ENCODE assay signal across 30 mouse cellular contexts in genomic region chr9:106641346-106641745, GRCm38 (mm10). TPM values are rescaled to one million over a fixed set of nuclear protein-coding genes. Genes with fewer than 3 reads are reported as not detected.
DNase-seq lines count a peak whose midpoint lies in the region; ATAC-seq and TF ChIP-seq lines count a peak whose summit lies in the region.
"Had no signal": no experiment of that assay in that cellular context is flagged by ENCODE, and none has a peak within 500 bp of the region (broad histone marks: within the 10 kb centered on the region; RNA-seq: fewer than 3 reads in every experiment).

No protein-coding gene starts in this region.

- no peak overlapping the region for H3K4me3 ChIP-seq in left cerebral cortex, adult 2 months
- no peak overlapping the region for H3K4me3 ChIP-seq in midbrain, embryonic 13.5 days (replicated peaks)
- H3K4me3 ChIP-seq: embryonic facial prominence, embryonic 10.5 days; embryonic facial prominence, embryonic 12.5 days; forebrain, embryonic 13.5 days; forebrain, embryonic 15.5 days had no signal

- no peak for DNase-seq in left cerebral cortex, adult 2 months (ENCODE audit: extremely low spot score in 1 of 2, low spot score in 2 of 2)
- DNase-seq in left cerebral cortex, postnatal 25 days (ENCODE audit: low spot score in 2 of 2), result no peak
- peak; percentile 38 for DNase-seq in 3134 (ENCODE audit: extremely low read depth, insufficient read length, low spot score)
- DNase-seq in 416B (ENCODE audit: low read depth), result peak; percentile 61
- DNase-seq in c-Kit-positive CD71-negative TER-119-negative erythroid progenitor cells, embryonic 14.5 days (ENCODE audit: low read depth), result peak; percentile 18
- no peak for DNase-seq in kidney, postnatal 36 days
- DNase-seq: adrenal gland, postnatal 10 days; adrenal gland, postnatal 25 days; cerebellum, adult 11-12 months; cerebellum, adult 2 months; cerebellum, adult 9-10 months; cerebellum, postnatal 10 days; cerebellum, postnatal 25 days; forebrain, postnatal 0 days had no signal

- H3K9me3 ChIP-seq in midbrain, embryonic 13.5 days, result no peaks in the 10 kb centered on the region
- H3K9me3 ChIP-seq: embryonic facial prominence, embryonic 10.5 days; embryonic facial prominence, embryonic 12.5 days; forebrain, embryonic 13.5 days; forebrain, embryonic 15.5 days; G1E had no signal

- no peak overlapping the region for H3K9ac ChIP-seq in midbrain, embryonic 13.5 days (replicated peaks)
- H3K9ac ChIP-seq: embryonic facial prominence, embryonic 12.5 days; forebrain, embryonic 13.5 days; forebrain, embryonic 15.5 days; forebrain, postnatal 0 days had no signal

- no peaks in the 10 kb centered on the region for H3K27me3 ChIP-seq in midbrain, embryonic 13.5 days
- H3K27me3 ChIP-seq: embryonic facial prominence, embryonic 12.5 days; forebrain, embryonic 13.5 days; forebrain, embryonic 15.5 days had no signal

- intact Hi-C loops in left cerebral cortex, adult 2 months (cut with DNase I), result no loop called here
- intact Hi-C loops in left cerebral cortex, postnatal 25 days (cut with DNase I), result loop anchor here (5.0 kb wide), 1 partner anchor 109 kb away; no protein-coding TSS in a partner anchor

- no peaks in the 10 kb centered on the region for H3K4me1 ChIP-seq in midbrain, embryonic 13.5 days (replicated peaks)
- H3K4me1 ChIP-seq: embryonic facial prominence, embryonic 10.5 days; embryonic facial prominence, embryonic 12.5 days; forebrain, embryonic 13.5 days; forebrain, embryonic 15.5 days had no signal

- H3K27ac ChIP-seq in left cerebral cortex, adult 2 months, result peak overlapping the region; percentile 38; the same call in 1 of the 2 replicates
- H3K27ac ChIP-seq in midbrain, embryonic 13.5 days, result no peak overlapping the region
- H3K27ac ChIP-seq: embryonic facial prominence, embryonic 10.5 days; embryonic facial prominence, embryonic 12.5 days; forebrain, embryonic 13.5 days; forebrain, embryonic 15.5 days had no signal

- no peak for TF ChIP-seq CTCF in left cerebral cortex, adult 2 months (IDR thresholded peaks at IDR 0.05)

- H3K36me3 ChIP-seq in midbrain, embryonic 13.5 days, result no peaks in the 10 kb centered on the region
- H3K36me3 ChIP-seq: embryonic facial prominence, embryonic 10.5 days; embryonic facial prominence, embryonic 12.5 days; forebrain, embryonic 15.5 days; G1E had no signal

- 47% methylated on average over 5 of the region's 5 CpGs for WGBS in midbrain, embryonic 13.5 days

- H3K4me2 ChIP-seq in midbrain, embryonic 13.5 days (replicated peaks), result no peak overlapping the region
- H3K4me2 ChIP-seq: embryonic facial prominence, embryonic 12.5 days; forebrain, embryonic 13.5 days; forebrain, embryonic 15.5 days had no signal

- ATAC-seq in midbrain, embryonic 13.5 days, result no peak
- ATAC-seq: activated CD4-positive, CD25-positive, alpha-beta regulatory T cell, adult 4 months; CD4-positive, CD25-positive, alpha-beta regulatory T cell, adult 4 months; forebrain, embryonic 13.5 days; forebrain, embryonic 15.5 days; forebrain, postnatal 0 days; Patski had no signal

RNA-seq across cellular contexts. Expression of gene Grm2, which starts 14.5 kb away (rescaled TPM):
- total RNA-seq in left cerebral cortex, adult 2 months (2021), result 10 to 100 TPM; 57.0 to 60.5 TPM
- 10 to 100 TPM; 54.6 to 56.2 TPM for total RNA-seq in left cerebral cortex, postnatal 25 days (2021)
- polyA plus RNA-seq in midbrain, embryonic 13.5 days (2015; fragmentation: Nextera tagmentation; extraction: Ambion mirVana), result 7.7 and 9.6 TPM in 2 replicates
- total RNA-seq: adrenal gland, adult 18-20 months; adrenal gland, postnatal 10 days; adrenal gland, postnatal 25 days; CH12.LX had no signal
- polyA plus RNA-seq: CD4-positive, CD25-positive, alpha-beta regulatory T cell, adult 4 months; G1E; Patski had no signal

RNA-seq across cellular contexts. Expression of gene Iqcf6, which starts 15.0 kb away (rescaled TPM):
- not detected for total RNA-seq in left cerebral cortex, adult 2 months (2021)
- total RNA-seq in left cerebral cortex, postnatal 25 days (2021), result not detected
- polyA plus RNA-seq in midbrain, embryonic 13.5 days (2015; fragmentation: Nextera tagmentation; extraction: Ambion mirVana), result not detected in 2 replicates
- total RNA-seq: adrenal gland, adult 18-20 months; adrenal gland, postnatal 10 days; adrenal gland, postnatal 25 days; adrenal gland, postnatal 4 days; CH12.LX; forebrain, postnatal 0 days; G1E had no signal
- polyA plus RNA-seq: activated CD4-positive, CD25-positive, alpha-beta regulatory T cell, adult 4 months; brain, embryonic 14.5 days; CD4-positive, CD25-positive, alpha-beta regulatory T cell, adult 4 months; cerebellum, adult 2 months; cortical plate, adult 2 months; embryonic facial prominence, embryonic 10.5 days; embryonic facial prominence, embryonic 12.5 days; embryonic facial prominence, embryonic 14.5 days; forebrain, embryonic 11.5 days; forebrain, embryonic 13.5 days; forebrain, embryonic 15.5 days; forebrain, postnatal 0 days; G1E; Patski had no signal

RNA-seq across cellular contexts. Expression of gene Tex264, which starts 44.4 kb away (rescaled TPM):
- total RNA-seq in left cerebral cortex, adult 2 months (2021), result 10 to 100 TPM; 92.2 to 98.1 TPM
- total RNA-seq in left cerebral cortex, postnatal 25 days (2021), result 100 to 1,000 TPM in 1 of 2 experiments, 10 to 100 TPM in 1; 96.3 to 106 TPM
- polyA plus RNA-seq in midbrain, embryonic 13.5 days (2015; fragmentation: Nextera tagmentation; extraction: Ambion mirVana), result 36.8 and 36.9 TPM in 2 replicates

Comparison
In these comparisons a context has a peak if more than half of its experiments do, and no peak if none do; other contexts are left out.
1. DNase-seq: peak in 3134 (single experiment), 416B (single experiment) and c-Kit-positive CD71-negative TER-119-negative erythroid progenitor cells, embryonic 14.5 days (single experiment); none in left cerebral cortex, adult 2 months (0 of 2), left cerebral cortex, postnatal 25 days (0 of 2) and kidney, postnatal 36 days (0 of 2).